Mouse (Mus musculus): Measurements from ENCODE around the gene Usp16. TPM values are rescaled to one million over a fixed set of nuclear protein-coding genes. Genes with fewer than 3 reads are reported as not detected.

Gene Usp16
- 76.7 TPM for polyA plus RNA-seq (2017; shearing (Covaris generic))

DNA sequence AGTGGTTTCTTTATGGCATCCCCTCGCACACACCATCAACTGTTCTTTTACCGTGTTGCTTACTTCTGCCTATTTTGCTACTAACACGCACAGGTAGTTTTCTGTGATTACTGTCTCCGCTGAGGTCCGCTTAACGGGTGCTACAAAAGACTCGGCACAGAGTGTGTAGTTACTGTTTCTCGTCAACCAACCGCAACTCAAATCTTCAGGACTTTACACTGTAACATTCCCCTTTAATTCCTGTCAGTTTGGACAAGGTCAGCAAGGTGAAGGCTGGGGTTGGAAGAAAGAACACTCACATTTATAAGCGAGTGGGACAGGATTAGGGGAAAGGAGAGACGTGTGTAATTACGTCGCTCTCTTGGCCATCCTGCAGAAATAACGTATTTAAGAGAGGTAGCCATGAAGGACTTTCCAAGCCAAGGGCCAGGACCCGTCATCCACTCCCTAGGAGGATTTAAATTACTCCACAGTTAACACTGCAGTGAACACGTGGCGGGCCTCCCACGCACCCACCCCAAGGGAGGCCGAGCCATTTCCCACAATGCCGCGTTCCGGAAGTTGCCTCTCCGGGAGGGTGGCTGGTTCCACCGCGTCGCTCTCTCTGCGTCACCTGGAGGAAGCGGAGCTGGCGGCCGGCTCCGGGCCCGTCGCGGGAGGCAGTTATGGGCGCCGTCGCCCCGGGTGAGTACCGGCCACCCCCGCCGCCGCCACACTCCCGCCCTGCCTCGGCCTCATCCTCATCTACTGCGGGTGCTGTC is at the start of gene Usp16:
Gene Usp16 (plus strand): TSS at position 285 of the 761 bp plus-strand sequence.

DNA sequence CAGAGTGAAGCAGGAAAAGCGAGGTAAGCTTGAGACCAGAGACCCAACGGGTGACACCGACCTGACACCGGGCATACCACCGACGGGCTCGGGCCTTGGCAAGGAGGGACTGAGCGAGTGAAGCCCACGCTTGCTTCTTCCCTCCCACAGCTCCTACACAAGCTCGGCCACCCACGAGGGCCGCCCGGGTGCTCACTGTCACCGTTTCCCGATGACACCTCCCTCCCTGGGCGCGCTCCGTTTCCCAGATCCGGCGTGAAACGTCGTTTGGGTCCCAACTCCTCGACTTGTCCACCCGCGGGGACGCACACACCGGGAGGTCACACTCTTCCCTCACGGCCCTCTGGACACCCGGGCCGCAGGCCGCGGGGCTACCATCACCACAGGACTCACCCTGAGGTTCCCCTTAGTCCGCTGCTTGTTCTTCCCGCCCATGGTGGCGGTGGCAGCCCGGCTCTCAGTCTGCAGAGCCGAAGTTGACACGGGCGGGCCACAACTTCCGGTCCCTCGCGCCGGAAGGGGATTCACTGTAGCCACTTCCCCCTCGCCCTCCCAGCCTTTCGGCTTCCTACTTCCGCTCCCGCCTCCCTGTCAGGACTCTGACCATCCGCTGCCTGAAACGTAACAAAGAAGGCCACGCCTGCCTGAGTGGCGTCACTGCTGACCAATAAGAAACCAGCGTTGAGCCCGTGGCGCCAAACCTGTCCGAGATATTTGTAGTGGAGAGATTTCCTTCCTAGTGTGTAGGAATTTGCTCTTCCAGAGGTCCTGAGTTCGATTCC is 22.3 kb upstream of the Usp16 start, which contains the start of gene Ltn1:
Gene Ltn1 (minus strand): TSS at position 580 of the 782 bp plus-strand sequence.

DNA sequence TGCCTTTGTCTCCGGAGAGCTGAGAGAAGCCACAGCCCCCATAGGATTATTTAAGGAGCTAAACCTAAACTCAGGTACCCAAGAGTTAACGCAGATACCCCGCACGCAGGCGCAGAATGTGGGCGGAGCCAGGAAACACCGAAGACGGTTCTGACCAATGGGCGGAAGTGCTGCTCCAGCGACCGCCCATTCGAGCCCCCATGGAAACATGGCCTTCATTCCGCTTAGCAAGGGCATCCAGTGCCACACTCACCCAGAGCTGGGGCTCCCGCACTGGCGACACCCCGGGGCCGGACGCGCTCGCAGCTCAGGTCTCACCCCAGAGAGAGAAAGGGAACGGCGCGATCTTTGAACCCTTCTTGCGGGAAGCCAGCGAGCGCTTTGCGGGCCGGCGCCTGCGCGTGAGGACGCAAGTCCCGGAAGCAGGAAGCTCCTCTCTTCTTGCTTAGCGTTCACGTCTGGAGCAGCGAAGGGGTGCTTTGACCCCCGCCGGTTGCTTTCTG is 14.3 kb upstream of the Usp16 start, which contains the start of gene Rwdd2b:
Gene Rwdd2b (minus strand): TSS at position 390 of the 503 bp plus-strand sequence.

DNA sequence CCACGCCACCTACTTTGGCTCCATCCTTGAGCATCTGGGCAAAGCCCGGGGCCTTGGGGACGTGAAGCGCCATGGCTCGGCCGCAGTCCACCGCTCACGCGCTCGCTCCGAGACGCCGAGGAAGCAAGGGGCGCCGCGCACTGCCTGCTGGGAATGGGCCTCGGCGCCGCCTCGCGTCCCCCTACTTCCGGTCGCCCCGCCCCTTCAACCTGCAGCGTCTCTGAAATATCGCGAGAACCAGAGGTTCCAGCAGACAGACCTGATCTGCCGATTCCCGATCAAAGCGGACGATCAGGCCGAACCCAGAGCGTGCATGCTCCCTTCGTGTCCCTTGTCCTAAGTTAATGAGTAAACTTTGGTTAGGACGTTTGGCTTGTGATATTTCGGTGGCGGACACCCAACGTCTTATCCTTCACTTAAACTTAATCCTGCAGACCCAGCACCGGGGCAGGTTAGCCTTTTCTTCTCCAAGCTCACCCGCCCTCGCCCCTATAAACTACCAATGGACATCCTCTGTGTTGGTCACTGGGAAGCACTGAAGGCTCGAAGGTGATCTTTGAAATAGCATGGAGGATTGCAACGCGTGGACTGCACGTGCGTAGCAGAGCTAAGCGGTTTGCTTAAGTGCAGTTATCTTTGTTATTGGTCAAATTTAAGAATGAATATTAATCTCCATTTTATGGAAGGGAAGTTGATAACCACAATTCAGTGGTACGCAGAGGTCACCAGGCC is 41.4 kb downstream of the Usp16 start, which contains the start of gene Cct8:
Gene Cct8 (minus strand): TSS at position 158 of the 732 bp plus-strand sequence.

Other genes with a start within 250 kb of the Usp16 start
- gene N6amt1, start 100.5 kb upstream of the Usp16 start, polyA plus RNA-seq (2017; shearing (Covaris generic)) = 12.2 TPM
- 62.4 TPM for gene Ltn1, start 22.1 kb upstream of the Usp16 start, polyA plus RNA-seq (2017; shearing (Covaris generic))
- gene Rwdd2b, start 14.1 kb upstream of the Usp16 start, polyA plus RNA-seq (2017; shearing (Covaris generic)) = 15.5 TPM
- 473 TPM for gene Cct8, start 41.2 kb downstream of the Usp16 start, polyA plus RNA-seq (2017; shearing (Covaris generic))
- gene Map3k7cl, start 98.6 kb downstream of the Usp16 start, polyA plus RNA-seq (2017; shearing (Covaris generic)) = not detected
- gene Bach1, start 244.2 kb downstream of the Usp16 start, polyA plus RNA-seq (2017; shearing (Covaris generic)) = 5.7 TPM

Measured in activated CD4-positive, CD25-positive, alpha-beta regulatory T cell, adult 9 weeks (primary cell).